Mouse (Mus musculus) erythroblast, embryonic 14.5 days (primary cell): Measurements from ENCODE around the gene 1700067K01Rik.

Experiments used
- GATA1 ChIP-seq: IDR thresholded peaks from 2 replicates; pipeline ENCODE4 v1.6.1; 2012; ENCODE audit warnings: low read length, inconsistent platforms, mixed read lengths
- TAL1 ChIP-seq: IDR thresholded peaks from 3 replicates; pipeline ENCODE4 v1.6.1; 2012; ENCODE audit warnings: low read length, inconsistent platforms, mixed read lengths

- TF ChIP-seq GATA1 (no peak), TAL1 (no peak)
These were observed 11.3 kb downstream of the 1700067K01Rik start for GRCm38 (mm10) chr8:84012499-84013165.
